Mouse (Mus musculus): ENCODE measurements around the gene Cdk6. TPM values are rescaled to one million over a fixed set of nuclear protein-coding genes. Genes with fewer than 3 reads are reported as not detected.

The Cdk6 gene
- total and polyA plus RNA-seq, 3 experiments = 40.4 to 171 (median 50.8) TPM

DNA sequence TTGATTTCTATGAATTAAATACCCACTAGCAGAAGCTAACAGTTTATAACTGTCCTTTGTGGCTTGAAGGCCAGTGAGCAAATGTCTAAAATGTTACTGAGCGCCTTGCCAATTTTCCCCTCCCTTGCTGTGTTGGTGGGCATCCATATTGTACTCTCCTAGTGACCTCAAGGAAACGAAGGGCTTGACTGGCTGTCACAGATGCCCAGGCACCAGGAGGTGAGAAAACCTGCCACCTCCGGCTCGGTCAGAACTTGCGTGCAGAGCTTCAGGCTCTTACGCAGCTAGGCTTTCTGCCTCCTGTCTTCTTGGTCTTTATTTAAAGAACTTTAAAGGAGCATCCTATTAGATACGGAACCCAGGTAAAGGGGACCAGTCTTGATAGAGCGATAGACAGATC, 136.9 kb downstream of the Cdk6 start:
- Histone ChIP-seq H3K79me2 (replicated peaks; ENCODE audit: control insufficient read depth, extremely low read depth, insufficient read depth, poor library complexity, severe bottlenecking) (peaks cover 36% of the 10 kb centered on the region), H3K27me3 (replicated peaks) (no peaks in the 10 kb centered on the region), H3K4me1 (ENCODE audit: control insufficient read depth in 1 of 2, insufficient read depth in 2 of 2) (no peaks in the 10 kb centered on the region), H3K9me3 (replicated peaks; ENCODE audit: low read length) (no peaks in the 10 kb centered on the region), H3K4me2 (ENCODE audit: insufficient read depth, low read depth, poor library complexity, severe bottlenecking) (no peak overlapping the region), H3K27ac (ENCODE audit: insufficient read depth, low read depth) (no peak overlapping the region), H3K9ac (ENCODE audit: insufficient read depth, low read depth) (no peak overlapping the region), H3K36me3 (replicated peaks in 1 of 2; ENCODE audit: control insufficient read depth in 1 of 2, insufficient read depth in 1 of 2, low read length in 1 of 2) (peaks cover 63 to 78% of the 10 kb centered on the region in 2 experiments), H3K4me3 (replicated peaks in 1 of 3; ENCODE audit: low read depth in 2 of 3, low read length in 2 of 3, poor library complexity in 1 of 3) (no peak overlapping the region)
- dilution Hi-C loops (cut with MboI; ENCODE audit: extremely low pct_ligation_motif_present, extremely low pct_unique_long_range_greater_than_20kb, low sequenced_read_pairs) = no loop called here
- DNase-seq (ENCODE audit: extremely low read depth) = no peak
- TF ChIP-seq MYC (IDR thresholded peaks at IDR 0.05; ENCODE audit: low read depth, low read length) (no peak), IRF4 (IDR thresholded peaks at IDR 0.05; ENCODE audit: low read depth, low read length) (no peak)
- in situ Hi-C loops (cut with MboI; ENCODE audit: low pct_ligation_motif_present, low pct_unique_long_range_greater_than_20kb, low sequenced_read_pairs) = no loop called here

DNA sequence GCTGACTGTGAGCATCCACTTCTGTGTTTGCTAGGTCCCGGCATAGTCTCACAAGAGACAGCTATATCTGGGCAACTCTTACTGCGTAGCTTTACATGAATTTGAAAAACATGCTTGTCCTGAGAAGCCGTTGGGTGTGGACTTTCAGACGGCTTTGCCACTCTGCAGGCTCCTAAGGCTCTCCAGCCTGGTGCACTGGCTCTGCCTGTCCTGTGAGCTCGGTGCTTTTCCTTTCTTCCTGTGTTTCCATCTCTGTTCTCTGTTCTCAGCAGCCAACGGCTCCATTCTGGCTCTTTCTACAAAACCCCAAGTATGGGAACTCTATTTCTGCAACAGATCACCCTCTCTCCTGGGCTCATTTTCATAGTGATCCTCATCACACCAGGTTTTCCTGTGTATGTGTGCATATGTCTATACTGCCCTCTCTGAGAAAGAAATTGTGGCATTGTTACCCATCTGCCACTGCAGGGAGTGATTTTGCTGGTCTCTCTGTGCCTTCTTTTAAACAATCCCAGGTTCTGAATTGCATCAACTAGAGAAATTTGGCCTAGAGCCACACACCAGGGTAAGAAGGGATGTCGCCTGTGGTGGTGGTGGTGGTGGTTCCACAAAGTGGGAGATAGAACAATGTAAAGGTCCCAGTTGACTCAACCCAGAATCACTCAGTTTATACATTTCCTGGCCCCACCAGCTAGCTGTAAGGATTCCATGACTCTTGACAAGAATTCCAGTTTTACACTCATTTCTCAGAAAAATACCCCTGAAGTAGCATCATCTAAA, 137.9 kb downstream of the Cdk6 start:
- Histone ChIP-seq H3K9ac (ENCODE audit: insufficient read depth, low read depth) (no peak overlapping the region), H3K4me1 (ENCODE audit: control insufficient read depth in 1 of 2, insufficient read depth in 2 of 2) (no peaks in the 10 kb centered on the region), H3K27ac (ENCODE audit: insufficient read depth, low read depth) (no peak overlapping the region), H3K9me3 (replicated peaks; ENCODE audit: low read length) (no peaks in the 10 kb centered on the region), H3K27me3 (replicated peaks) (no peaks in the 10 kb centered on the region), H3K36me3 (replicated peaks in 1 of 2; ENCODE audit: control insufficient read depth in 1 of 2, insufficient read depth in 1 of 2, low read length in 1 of 2) (peaks cover 58 to 76% of the 10 kb centered on the region in 2 experiments), H3K4me3 (replicated peaks in 1 of 3; ENCODE audit: low read depth in 2 of 3, low read length in 2 of 3, poor library complexity in 1 of 3) (no peak overlapping the region), H3K4me2 (ENCODE audit: insufficient read depth, low read depth, poor library complexity, severe bottlenecking) (no peak overlapping the region), H3K79me2 (replicated peaks; ENCODE audit: control insufficient read depth, extremely low read depth, insufficient read depth, poor library complexity, severe bottlenecking) (peaks cover 42% of the 10 kb centered on the region)
- no peak for DNase-seq (ENCODE audit: extremely low read depth)
- TF ChIP-seq CHD1 (IDR thresholded peaks at IDR 0.05; ENCODE audit: low read depth, low read length) (no peak), ZC3H11A (IDR thresholded peaks at IDR 0.05; ENCODE audit: low read depth, low read length) (no peak), USF1 (IDR thresholded peaks at IDR 0.05; ENCODE audit: low read depth, low read length) (no peak), KAT2A (IDR thresholded peaks at IDR 0.05; ENCODE audit: insufficient replicate concordance, low read length) (no peak), ELF1 (IDR thresholded peaks at IDR 0.05; ENCODE audit: low read depth, low read length) (no peak), TCF12 (IDR thresholded peaks at IDR 0.05; ENCODE audit: low read depth, low read length) (no peak), NRF1 (IDR thresholded peaks at IDR 0.05; ENCODE audit: low read depth, low read length) (no peak), GABPA (IDR thresholded peaks at IDR 0.05; ENCODE audit: insufficient replicate concordance, low read depth, low read length) (no peak), RCOR1 (conservative IDR thresholded peaks at IDR 0.05; ENCODE audit: low read depth, low read length) (no peak), MXI1 (IDR thresholded peaks at IDR 0.05; ENCODE audit: low read depth, low read length) (no peak), POLR2A (IDR thresholded peaks at IDR 0.05; ENCODE audit: low read depth, low read length) (no peak), CTCF (conservative IDR thresholded peaks at IDR 0.05 in 1 of 2, IDR thresholded peaks at IDR 0.05 in 1 of 2; ENCODE audit: low read depth in 2 of 2, low read length in 2 of 2) (no peak), ZKSCAN1 (IDR thresholded peaks at IDR 0.05; ENCODE audit: borderline replicate concordance, low read depth, low read length) (no peak), E2F4 (IDR thresholded peaks at IDR 0.05; ENCODE audit: insufficient replicate concordance, low read depth, low read length) (no peak), ZMIZ1 (IDR thresholded peaks at IDR 0.05; ENCODE audit: low read depth, low read length) (no peak), HCFC1 (IDR thresholded peaks at IDR 0.05; ENCODE audit: low read depth, low read length) (no peak), MAFK (IDR thresholded peaks at IDR 0.05; ENCODE audit: insufficient replicate concordance, low read length) (no peak), MEF2A (IDR thresholded peaks at IDR 0.05; ENCODE audit: borderline replicate concordance, low read depth, low read length) (no peak)
- dilution Hi-C loops (cut with MboI; ENCODE audit: extremely low pct_ligation_motif_present, extremely low pct_unique_long_range_greater_than_20kb, low sequenced_read_pairs) (no loop called here), in situ Hi-C loops (cut with MboI; ENCODE audit: low pct_ligation_motif_present, low pct_unique_long_range_greater_than_20kb, low sequenced_read_pairs) (no loop called here)

All from CH12.LX (cell line).